Mouse (Mus musculus): ENCODE measurements around the gene Siae.
A peak's percentile ranks its signal among the peaks of the same experiment; 100 is the strongest.

The Siae gene

DNA sequence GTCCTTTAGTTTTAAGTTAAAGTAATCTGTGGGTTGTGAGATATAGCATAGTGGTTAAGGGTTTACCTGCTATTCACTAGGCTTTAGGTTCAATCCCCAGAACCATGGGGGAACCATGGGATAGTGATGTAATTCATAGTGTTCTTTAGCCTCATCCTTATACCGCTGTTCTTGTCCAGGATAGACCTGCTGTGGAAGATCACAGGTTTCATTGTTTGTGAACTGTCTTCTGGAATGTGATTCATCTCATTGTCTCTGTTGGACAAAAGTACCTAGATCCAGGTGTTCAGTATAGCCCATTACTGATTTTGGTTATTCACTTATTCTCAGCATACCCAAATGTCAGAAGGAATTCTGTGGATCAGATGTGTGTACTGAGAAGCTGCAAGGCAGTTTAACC lies 71.8 kb downstream of the Siae start:
- DNase-seq = no peak

GRCm38 (mm10) chr9:37628581-37628980 lies 73.1 kb downstream of the Siae start:
- no peak for DNase-seq

DNA sequence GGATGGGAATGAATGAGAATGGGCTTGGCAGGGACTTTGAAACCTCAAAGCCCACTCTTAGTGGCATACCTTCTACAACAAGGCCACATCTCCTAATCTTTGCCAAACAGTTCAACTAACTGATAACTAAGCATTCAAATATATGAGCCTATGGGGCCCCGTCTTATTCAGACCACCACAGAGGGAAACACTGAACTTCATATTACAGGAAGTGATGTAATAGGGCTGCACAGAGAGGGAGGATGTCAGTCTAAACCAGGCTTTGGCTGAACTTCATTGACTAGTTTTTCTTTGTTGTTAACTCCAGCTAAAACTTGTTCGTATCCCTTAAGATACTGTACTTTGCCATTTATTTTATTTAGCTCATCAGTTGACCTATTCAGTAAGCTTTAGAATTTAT lies 74.4 kb downstream of the Siae start:
- no peak for DNase-seq

GRCm38 (mm10) chr9:37632305-37632704 lies 76.8 kb downstream of the Siae start:
- DNase-seq = no peak

- no peak for DNase-seq
Observed at GRCm38 (mm10) chr9:37634269-37634668, 78.8 kb downstream of the Siae start.

DNA sequence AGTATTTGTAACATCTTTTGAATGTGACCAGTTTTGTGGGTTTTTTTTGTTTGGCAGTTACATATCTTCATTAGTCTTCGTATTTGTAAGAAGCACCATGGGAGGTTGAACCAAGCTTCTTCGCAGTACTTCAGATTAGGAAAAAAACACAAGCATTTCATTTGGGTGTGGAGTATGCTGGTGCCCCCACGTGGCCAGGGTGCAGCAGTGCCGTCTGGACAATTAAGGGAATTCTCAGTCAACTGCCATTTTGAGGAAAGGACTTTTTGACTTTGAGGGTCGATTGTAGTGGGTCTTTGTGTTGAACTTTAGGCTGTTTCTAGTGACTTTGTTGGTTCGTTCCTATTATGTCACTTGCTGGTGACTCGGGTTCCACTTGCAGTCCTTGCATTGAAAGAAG lies 80.8 kb downstream of the Siae start:
- DNase-seq = peak; percentile 43

DNA sequence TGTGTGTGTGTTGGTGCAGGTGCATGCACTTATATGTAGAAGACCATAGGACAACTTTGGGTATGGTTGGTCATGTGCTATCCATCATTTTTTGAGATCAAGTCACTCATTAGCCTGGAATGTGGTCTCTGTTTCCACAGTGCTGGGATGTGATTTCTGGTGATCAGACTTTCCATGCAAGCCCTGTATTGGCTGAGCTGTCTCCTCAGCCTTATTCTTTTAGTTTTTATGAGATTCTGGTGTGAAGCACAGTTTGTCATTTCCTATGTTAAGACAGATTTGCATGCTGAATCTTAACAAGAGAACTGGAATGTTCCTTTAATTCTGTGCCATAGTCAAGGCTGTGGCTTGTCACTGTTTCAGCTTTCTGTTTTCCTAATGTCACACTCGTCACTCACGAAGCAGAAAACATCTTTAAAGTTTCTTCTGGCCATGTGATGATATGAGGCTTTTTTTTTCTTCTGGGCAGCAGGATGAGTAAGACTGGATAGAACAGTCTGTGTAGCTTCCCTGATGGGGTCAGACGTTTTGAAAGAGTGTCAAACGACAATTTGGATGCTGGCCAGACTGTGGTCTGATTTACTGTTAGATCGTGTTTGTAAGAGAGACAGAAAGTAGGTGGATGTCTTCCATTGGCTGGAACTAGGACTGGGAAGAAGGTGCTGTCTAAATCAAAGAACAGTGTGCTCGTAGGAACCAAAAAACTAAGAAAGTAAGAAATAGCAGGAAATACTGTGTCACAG lies 81.5 kb downstream of the Siae start:
- no peak for DNase-seq

DNA sequence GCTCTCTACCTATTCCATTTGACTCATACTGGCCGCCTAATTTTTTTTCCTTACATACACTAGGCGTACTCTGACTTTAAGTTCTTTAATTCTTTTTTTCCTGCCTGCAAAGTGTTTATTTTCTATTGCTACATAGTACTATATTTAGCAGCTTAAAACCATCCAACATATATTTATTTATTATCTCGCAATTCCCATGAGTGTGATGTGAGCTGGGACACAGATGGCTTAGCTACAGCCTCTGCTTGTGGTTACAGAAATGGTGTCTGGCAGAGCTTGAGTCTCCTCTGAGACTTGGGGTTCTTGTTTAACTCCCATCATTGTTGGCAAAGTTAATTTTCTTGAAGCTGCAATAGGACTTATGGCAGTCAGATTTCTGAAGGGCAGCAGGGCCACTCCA lies 83.2 kb downstream of the Siae start:
- DNase-seq = no peak

GRCm38 (mm10) chr9:37646246-37646645 lies 90.7 kb downstream of the Siae start:
- no peak for DNase-seq

DNA sequence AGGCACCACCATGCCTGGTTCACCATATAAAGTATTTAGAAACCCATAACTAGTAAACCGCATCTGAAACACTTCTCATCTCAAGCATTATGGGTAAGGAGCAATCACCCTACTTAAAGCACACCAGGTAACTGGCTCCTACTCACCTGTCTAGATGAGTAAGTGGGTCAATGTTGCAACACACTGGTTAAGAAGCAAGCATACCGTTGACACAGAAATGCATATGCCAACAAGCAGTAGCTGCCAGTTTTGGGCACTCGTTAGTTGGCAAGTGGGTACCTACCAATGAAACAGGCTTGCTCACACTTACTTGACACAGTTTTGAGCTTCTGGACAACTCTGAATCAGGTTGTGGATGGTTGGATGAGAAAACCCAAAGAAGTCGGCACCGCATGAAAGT lies 95.1 kb downstream of the Siae start:
- DNase-seq = no peak

GRCm38 (mm10) chr9:37653836-37654235 lies 98.3 kb downstream of the Siae start:
- DNase-seq = no peak

DNA sequence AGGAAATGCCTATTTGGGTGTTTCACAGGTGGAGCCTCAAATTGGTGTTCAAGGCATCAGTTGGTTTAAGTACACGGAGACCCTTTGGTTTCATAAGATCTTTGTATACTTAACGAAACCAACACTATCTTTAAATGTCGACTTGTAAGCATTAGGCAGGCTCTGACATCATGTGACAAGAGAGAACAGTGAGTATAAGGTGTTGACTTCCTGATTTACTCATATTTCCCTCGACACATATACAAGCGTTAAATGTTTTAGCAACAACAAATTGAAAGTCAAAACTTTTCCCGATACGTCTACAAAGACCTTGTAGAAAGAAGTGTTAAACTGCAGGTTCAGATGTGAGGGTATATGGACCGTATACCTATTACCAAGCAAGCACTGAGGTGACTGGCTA lies 100.5 kb downstream of the Siae start:
- DNase-seq = no peak

DNA sequence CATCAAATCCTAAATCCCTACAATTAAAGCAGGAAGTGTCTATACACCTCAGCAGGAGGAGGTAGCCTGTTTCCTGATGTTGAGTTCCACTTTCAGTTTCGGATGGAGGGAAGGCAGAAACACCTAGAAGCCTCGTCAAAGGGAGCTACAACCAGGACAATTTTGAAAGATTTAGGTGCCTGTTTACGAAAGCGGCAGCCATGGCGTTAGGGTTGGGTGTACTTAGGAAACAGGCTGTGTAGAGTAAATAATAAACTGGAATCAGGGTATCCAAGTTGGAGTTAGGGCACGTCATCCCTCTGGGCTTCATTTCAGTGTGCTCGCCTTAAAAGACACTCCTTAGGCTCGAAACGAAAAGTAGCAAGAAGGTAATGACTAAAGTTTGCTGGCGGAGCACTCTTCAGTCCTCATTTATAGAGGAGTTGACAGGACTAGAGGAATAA lies 101.0 kb downstream of the Siae start:
- peak; percentile 30 for DNase-seq

- DNase-seq = peak; percentile 63
Observed at GRCm38 (mm10) chr9:37656931-37657481, 101.5 kb downstream of the Siae start, which contains the start of gene Tbrg1. Tbrg1 (minus strand) TSS chr9:37657312.

- no peak for DNase-seq
Observed at GRCm38 (mm10) chr9:37659413-37659812, 103.9 kb downstream of the Siae start.

DNA sequence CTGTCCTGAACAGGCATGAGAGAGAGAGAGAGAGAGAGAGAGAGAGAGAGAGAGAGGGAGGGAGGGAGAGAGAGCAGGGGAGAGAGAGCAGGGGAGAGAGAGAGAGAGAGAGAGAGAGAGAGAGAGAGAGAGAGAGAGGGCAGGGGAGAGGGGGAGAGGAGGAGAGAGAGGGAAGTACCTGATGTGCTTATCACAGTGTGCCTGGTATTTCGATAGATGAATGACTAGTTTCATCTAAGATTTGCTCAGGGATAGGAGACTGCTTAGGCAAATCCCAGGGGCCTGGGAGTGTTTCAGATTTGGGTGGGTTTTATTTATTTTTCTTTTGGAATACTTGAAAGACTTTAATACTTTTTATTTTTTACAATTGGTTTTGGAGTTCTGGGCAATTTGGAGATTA lies 107.7 kb downstream of the Siae start:
- no peak for DNase-seq

DNA sequence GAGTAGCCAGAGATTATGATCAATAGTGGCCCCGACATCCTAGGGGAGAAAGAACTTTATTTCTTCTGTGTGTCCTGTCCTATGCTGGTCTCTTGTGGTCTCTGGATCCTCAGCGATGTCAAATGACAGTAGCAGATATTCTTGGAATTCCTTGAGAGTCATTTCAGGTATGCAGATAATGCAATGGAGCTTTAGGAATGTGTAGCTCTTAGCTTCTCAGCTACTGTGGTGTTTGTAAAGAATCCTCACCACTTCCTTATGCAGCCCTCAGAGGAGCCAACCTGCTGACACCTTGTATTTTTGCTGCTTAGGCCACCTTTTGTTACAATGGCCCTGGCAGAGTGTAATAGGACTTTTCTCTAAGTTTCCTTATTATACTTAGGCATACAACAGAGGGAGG lies 109.1 kb downstream of the Siae start:
- DNase-seq = no peak

- no peak for DNase-seq
Observed at GRCm38 (mm10) chr9:37666045-37666444, 110.5 kb downstream of the Siae start.

GRCm38 (mm10) chr9:37669115-37669514 lies 113.6 kb downstream of the Siae start, which contains the start of gene Panx3:
Panx3 (minus strand) TSS chr9:37669235.
- no peak for DNase-seq

GRCm38 (mm10) chr9:37669678-37670077 lies 114.2 kb downstream of the Siae start:
- DNase-seq = no peak

GRCm38 (mm10) chr9:37670261-37670660 lies 114.8 kb downstream of the Siae start:
- no peak for DNase-seq

- DNase-seq = no peak
Observed at GRCm38 (mm10) chr9:37675287-37675686, 119.8 kb downstream of the Siae start.

DNA sequence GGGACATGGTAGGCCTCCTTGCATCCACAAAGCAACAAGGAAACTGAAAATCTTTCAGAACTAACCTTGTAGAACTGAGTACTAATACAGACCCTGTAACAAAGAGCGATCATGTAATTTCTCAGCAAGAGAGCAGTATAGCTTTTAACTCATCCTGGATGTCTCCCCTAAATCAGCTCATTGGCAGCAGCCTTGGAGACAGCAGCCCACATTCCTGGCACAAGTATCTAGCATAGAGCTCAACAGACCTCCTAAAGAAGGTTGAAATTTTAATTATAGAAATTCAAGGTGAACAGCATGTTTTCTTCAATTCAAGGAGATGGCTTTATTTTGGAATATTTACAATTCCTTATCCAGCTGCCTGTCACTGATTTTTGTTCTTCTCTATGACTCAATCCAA lies 125.6 kb downstream of the Siae start:
- no peak for DNase-seq

- no peak for DNase-seq
Observed at GRCm38 (mm10) chr9:37687288-37687940, 131.9 kb downstream of the Siae start.

Data from thymus, postnatal 14 days (tissue).